Mouse (Mus musculus): ENCODE measurements at regions not wholly inside any gene's neighbourhood (a gene's known extent, or its start where the extent isn't known, plus 50 kb on each side); places are given as distances from the start of the nearest gene placed in this dataset.

DNA sequence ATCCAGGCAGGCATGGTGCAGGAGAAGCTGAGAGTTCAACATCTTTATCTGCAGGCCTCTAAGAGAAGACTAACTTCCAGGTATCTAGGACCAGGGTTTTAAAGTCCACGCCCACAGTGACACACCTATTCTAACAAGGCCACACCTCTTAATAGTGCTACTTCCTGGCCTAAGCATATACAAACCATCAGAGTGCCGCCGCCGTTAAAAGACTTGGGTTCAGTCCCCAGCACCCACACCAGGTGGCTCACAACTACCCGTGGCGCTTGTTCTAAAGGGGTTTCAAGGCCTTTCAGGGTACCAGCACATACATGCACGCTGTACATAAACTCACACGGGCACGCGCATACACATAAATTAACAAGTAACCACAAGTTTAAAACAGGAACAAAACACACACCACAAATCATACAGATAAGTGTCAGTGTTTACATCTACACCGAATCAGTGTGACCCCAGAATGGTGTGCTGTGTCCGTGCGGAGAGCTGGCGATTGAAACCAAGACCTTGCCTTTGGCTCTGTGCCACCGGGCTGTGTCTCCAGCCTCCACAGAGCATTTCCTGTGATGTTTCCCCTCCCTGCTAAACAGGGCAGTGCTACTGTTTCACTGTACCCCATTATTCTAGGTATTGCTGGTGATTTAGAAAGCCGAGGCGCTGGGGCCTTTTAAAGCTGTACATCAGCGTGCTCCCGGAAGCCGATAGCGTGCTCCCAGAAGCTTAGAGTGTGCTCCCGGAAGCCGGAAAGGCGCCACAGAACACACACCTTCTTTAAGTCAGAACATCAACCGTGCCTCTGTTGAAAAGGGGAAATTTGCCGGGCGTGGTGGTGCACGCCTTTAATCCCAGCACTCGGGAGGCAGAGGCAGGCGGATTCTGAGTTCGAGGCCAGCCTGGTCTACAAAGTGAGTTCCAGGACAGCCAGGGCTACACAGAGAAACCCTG, 80.0 kb upstream of the Rap1b start:
- no peak overlapping the region for H3K9ac ChIP-seq (replicated peaks; ENCODE audit: low read length)
- ATAC-seq (ENCODE audit: low FRiP score, low TSS enrichment), result no peak
- 94% methylated on average over 31 of the region's 31 CpGs for WGBS
- no peaks in the 10 kb centered on the region for H3K27me3 ChIP-seq (ENCODE audit: control insufficient read depth, insufficient read depth, low read length)
- no peak for DNase-seq
- no peak overlapping the region for H3K4me2 ChIP-seq (ENCODE audit: low read length)
- no peaks in the 10 kb centered on the region for H3K36me3 ChIP-seq (ENCODE audit: control insufficient read depth, insufficient read depth, low read length)
- no peaks in the 10 kb centered on the region for H3K9me3 ChIP-seq (ENCODE audit: control insufficient read depth, low read length)
- H3K27ac ChIP-seq (replicated peaks; ENCODE audit: low read depth, low read length), result no peak overlapping the region
- H3K4me1 ChIP-seq (ENCODE audit: control insufficient read depth, insufficient read depth, low read length), result no peaks in the 10 kb centered on the region
- H3K4me3 ChIP-seq (replicated peaks; ENCODE audit: low read depth, low read length), result no peak overlapping the region

- WGBS, result 63% methylated on average over 5 of the region's 5 CpGs
- Histone ChIP-seq H3K9me3 (ENCODE audit: control insufficient read depth, low read length) (no peaks in the 10 kb centered on the region), H3K4me3 (replicated peaks; ENCODE audit: low read depth, low read length) (no peak overlapping the region)
Measured at GRCm38 (mm10) chr10:117928998-117929397, 83.2 kb upstream of the Rap1b start.

GRCm38 (mm10) chr10:117934797-117935196, 89.0 kb upstream of the Rap1b start:
- Histone ChIP-seq H3K9ac (replicated peaks; ENCODE audit: low read length) (no peak overlapping the region), H3K4me1 (ENCODE audit: control insufficient read depth, insufficient read depth, low read length) (no peaks in the 10 kb centered on the region), H3K36me3 (ENCODE audit: control insufficient read depth, insufficient read depth, low read length) (no peaks in the 10 kb centered on the region), H3K9me3 (ENCODE audit: control insufficient read depth, low read length) (no peaks in the 10 kb centered on the region), H3K27ac (replicated peaks; ENCODE audit: low read depth, low read length) (no peak overlapping the region), H3K4me2 (ENCODE audit: low read length) (no peak overlapping the region), H3K27me3 (ENCODE audit: control insufficient read depth, insufficient read depth, low read length) (no peaks in the 10 kb centered on the region), H3K4me3 (replicated peaks; ENCODE audit: low read depth, low read length) (no peak overlapping the region)
- WGBS, result 74% methylated on average over 9 of the region's 9 CpGs
- ATAC-seq (ENCODE audit: low FRiP score, low TSS enrichment) (no peak), DNase-seq (no peak)

More at GRCm38 (mm10) chr10:117928998-117929397, 83.2 kb upstream of the Rap1b start:
- H3K27ac ChIP-seq (replicated peaks; ENCODE audit: low read depth, low read length), result no peak overlapping the region
- ATAC-seq (ENCODE audit: low FRiP score, low TSS enrichment) (no peak), DNase-seq (no peak)
- H3K9ac ChIP-seq (replicated peaks; ENCODE audit: low read length), result no peak overlapping the region
- no peaks in the 10 kb centered on the region for H3K36me3 ChIP-seq (ENCODE audit: control insufficient read depth, insufficient read depth, low read length)
- no peaks in the 10 kb centered on the region for H3K27me3 ChIP-seq (ENCODE audit: control insufficient read depth, insufficient read depth, low read length)
- no peak overlapping the region for H3K4me2 ChIP-seq (ENCODE audit: low read length)
- no peaks in the 10 kb centered on the region for H3K4me1 ChIP-seq (ENCODE audit: control insufficient read depth, insufficient read depth, low read length)

- no peak overlapping the region for H3K4me3 ChIP-seq (replicated peaks; ENCODE audit: low read depth, low read length)
- H3K27me3 ChIP-seq (ENCODE audit: control insufficient read depth, insufficient read depth, low read length), result no peaks in the 10 kb centered on the region
- ATAC-seq (ENCODE audit: low FRiP score, low TSS enrichment) (no peak), DNase-seq (peak; percentile 22)
- no peak overlapping the region for H3K4me2 ChIP-seq (ENCODE audit: low read length)
- 0 out of 2 replicates have a peak overlapping the region, but pooled peaks have one; percentile 2 for H3K27ac ChIP-seq (replicated peaks; ENCODE audit: low read depth, low read length)
- no peaks in the 10 kb centered on the region for H3K9me3 ChIP-seq (ENCODE audit: control insufficient read depth, low read length)
- H3K4me1 ChIP-seq (ENCODE audit: control insufficient read depth, insufficient read depth, low read length), result no peaks in the 10 kb centered on the region
- 61% methylated on average over 8 of the region's 8 CpGs for WGBS
- H3K36me3 ChIP-seq (ENCODE audit: control insufficient read depth, insufficient read depth, low read length), result no peaks in the 10 kb centered on the region
- H3K9ac ChIP-seq (replicated peaks; ENCODE audit: low read length), result no peak overlapping the region
Measured at GRCm38 (mm10) chr10:117938717-117939116, 92.9 kb upstream of the Rap1b start.

GRCm38 (mm10) chr10:117940441-117941265, 94.8 kb upstream of the Rap1b start:
- Histone ChIP-seq H3K4me2 (ENCODE audit: low read length) (no peak overlapping the region), H3K27ac (replicated peaks; ENCODE audit: low read depth, low read length) (no peak overlapping the region), H3K36me3 (ENCODE audit: control insufficient read depth, insufficient read depth, low read length) (no peaks in the 10 kb centered on the region), H3K9ac (replicated peaks; ENCODE audit: low read length) (no peak overlapping the region), H3K27me3 (ENCODE audit: control insufficient read depth, insufficient read depth, low read length) (no peaks in the 10 kb centered on the region), H3K4me1 (ENCODE audit: control insufficient read depth, insufficient read depth, low read length) (no peaks in the 10 kb centered on the region), H3K9me3 (ENCODE audit: control insufficient read depth, low read length) (no peaks in the 10 kb centered on the region), H3K4me3 (replicated peaks; ENCODE audit: low read depth, low read length) (no peak overlapping the region)
- 75% methylated on average over 10 of the region's 10 CpGs for WGBS
- ATAC-seq (ENCODE audit: low FRiP score, low TSS enrichment), result no peak
- DNase-seq, result peak; percentile 21

- H3K27me3 ChIP-seq (ENCODE audit: control insufficient read depth, insufficient read depth, low read length), result no peaks in the 10 kb centered on the region
- H3K4me1 ChIP-seq (ENCODE audit: control insufficient read depth, insufficient read depth, low read length), result no peaks in the 10 kb centered on the region
- WGBS, result 83% methylated on average over 3 of the region's 3 CpGs
- no peaks in the 10 kb centered on the region for H3K36me3 ChIP-seq (ENCODE audit: control insufficient read depth, insufficient read depth, low read length)
- ATAC-seq (ENCODE audit: low FRiP score, low TSS enrichment), result no peak
- H3K4me2 ChIP-seq (ENCODE audit: low read length), result no peak overlapping the region
- no peak overlapping the region for H3K4me3 ChIP-seq (replicated peaks; ENCODE audit: low read depth, low read length)
- no peak for DNase-seq
- H3K9ac ChIP-seq (replicated peaks; ENCODE audit: low read length), result no peak overlapping the region
- no peak overlapping the region for H3K27ac ChIP-seq (replicated peaks; ENCODE audit: low read depth, low read length)
- no peaks in the 10 kb centered on the region for H3K9me3 ChIP-seq (ENCODE audit: control insufficient read depth, low read length)
Measured at GRCm38 (mm10) chr10:117941266-117941651, 95.4 kb upstream of the Rap1b start.

DNA sequence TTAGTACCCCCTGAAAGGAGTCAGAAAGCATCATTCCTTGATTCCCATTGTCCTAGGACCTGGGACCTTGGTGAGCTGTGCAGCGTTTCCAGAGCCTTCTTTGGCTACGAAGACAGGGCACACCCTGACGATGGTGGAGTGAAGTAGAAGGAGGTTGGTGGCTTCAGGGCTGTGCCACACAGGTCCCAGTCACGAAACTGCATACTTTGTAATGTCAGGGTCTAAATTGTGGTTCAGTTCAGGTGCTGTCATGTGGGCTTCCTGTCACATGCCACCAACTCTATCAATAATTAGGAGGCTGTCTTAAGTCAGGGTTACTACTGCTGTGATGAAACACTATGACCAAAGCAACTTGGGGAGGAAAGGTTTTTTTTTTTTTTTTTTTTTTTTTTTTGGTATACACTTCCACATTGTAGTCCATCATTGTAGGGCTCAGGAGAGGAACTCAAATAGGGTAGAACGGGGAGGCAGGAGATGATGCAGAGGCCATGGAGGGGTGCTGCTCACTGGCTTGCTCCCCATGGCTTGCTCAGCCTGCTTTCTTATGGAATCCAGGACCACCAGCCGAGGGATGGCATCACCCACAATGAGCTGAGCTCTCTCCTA, 98.0 kb upstream of the Rap1b start:
- H3K9ac ChIP-seq (replicated peaks; ENCODE audit: low read length), result no peak overlapping the region
- H3K36me3 ChIP-seq (ENCODE audit: control insufficient read depth, insufficient read depth, low read length), result no peaks in the 10 kb centered on the region
- no peak overlapping the region for H3K4me3 ChIP-seq (replicated peaks; ENCODE audit: low read depth, low read length)
- WGBS, result 89% methylated on average over 6 of the region's 6 CpGs
- no peak overlapping the region for H3K4me2 ChIP-seq (ENCODE audit: low read length)
- no peaks in the 10 kb centered on the region for H3K27me3 ChIP-seq (ENCODE audit: control insufficient read depth, insufficient read depth, low read length)
- H3K9me3 ChIP-seq (ENCODE audit: control insufficient read depth, low read length), result no peaks in the 10 kb centered on the region
- no peak for DNase-seq
- no peak for ATAC-seq (ENCODE audit: low FRiP score, low TSS enrichment)
- no peak overlapping the region for H3K27ac ChIP-seq (replicated peaks; ENCODE audit: low read depth, low read length)
- H3K4me1 ChIP-seq (ENCODE audit: control insufficient read depth, insufficient read depth, low read length), result no peaks in the 10 kb centered on the region

DNA sequence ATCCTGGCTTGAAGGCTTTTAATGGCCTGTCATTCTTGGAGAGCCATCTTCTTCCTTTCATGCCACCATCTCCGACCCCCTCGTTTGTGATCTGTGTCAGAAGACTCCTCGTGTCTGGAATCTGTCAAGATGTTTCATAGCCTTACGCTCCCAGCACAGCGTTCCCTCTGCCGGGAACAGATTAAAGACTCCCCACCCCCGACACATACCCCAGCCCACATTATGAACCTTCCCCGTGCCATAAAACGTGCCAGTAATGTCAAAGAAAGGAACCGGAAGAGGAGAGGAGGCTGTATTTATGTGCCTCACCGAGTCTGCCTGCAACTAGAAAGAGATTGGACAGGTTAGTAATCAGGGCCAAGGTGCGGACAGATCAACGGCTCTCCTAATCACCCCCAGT, 101.4 kb upstream of the Rap1b start:
- H3K27ac ChIP-seq (replicated peaks; ENCODE audit: low read depth, low read length), result no peak overlapping the region
- H3K36me3 ChIP-seq (ENCODE audit: control insufficient read depth, insufficient read depth, low read length), result no peaks in the 10 kb centered on the region
- WGBS, result 64% methylated on average over 13 of the region's 13 CpGs
- ATAC-seq (ENCODE audit: low FRiP score, low TSS enrichment), result no peak
- no peak overlapping the region for H3K4me3 ChIP-seq (replicated peaks; ENCODE audit: low read depth, low read length)
- no peak overlapping the region for H3K4me2 ChIP-seq (ENCODE audit: low read length)
- no peaks in the 10 kb centered on the region for H3K9me3 ChIP-seq (ENCODE audit: control insufficient read depth, low read length)
- DNase-seq, result peak; percentile 20
- H3K4me1 ChIP-seq (ENCODE audit: control insufficient read depth, insufficient read depth, low read length), result no peaks in the 10 kb centered on the region
- H3K9ac ChIP-seq (replicated peaks; ENCODE audit: low read length), result no peak overlapping the region
- no peaks in the 10 kb centered on the region for H3K27me3 ChIP-seq (ENCODE audit: control insufficient read depth, insufficient read depth, low read length)

All from midbrain, embryonic 14.5 days (tissue).